Mouse (Mus musculus) testis, adult 2 months (tissue): ENCODE results near the gene Vwce. TPM values are rescaled to one million over a fixed set of nuclear protein-coding genes. Genes with fewer than 3 reads are reported as not detected.
A peak's percentile ranks its signal among the peaks of the same experiment; 100 is the strongest.

Experiments
- H3K27ac ChIP-seq: fragments of 200-500 bp; 2 replicates; pipeline ENCODE4 v1.5.1; 2012; ENCODE audit warnings: low read depth, low read length; ENCODE audit not compliant: control insufficient read depth, insufficient read depth
- H3K27me3 ChIP-seq: fragments of 200-500 bp; 2 replicates; pipeline ENCODE4 v1.6.1; 2012; ENCODE audit warnings: mild to moderate bottlenecking, low read length, moderate library complexity; ENCODE audit not compliant: control insufficient read depth, insufficient read depth
- H3K36me3 ChIP-seq: fragments of 200-500 bp; 2 replicates; pipeline ENCODE4 v1.6.1; 2012; ENCODE audit warnings: mild to moderate bottlenecking, low read length; ENCODE audit not compliant: control insufficient read depth, insufficient read depth
- H3K4me1 ChIP-seq: fragments of 200-500 bp; 2 replicates; pipeline ENCODE4 v1.6.1; 2012; ENCODE audit warnings: low read length; ENCODE audit not compliant: control insufficient read depth, insufficient read depth
- H3K4me3 ChIP-seq: fragments of 200-500 bp; 2 replicates; pipeline ENCODE4 v1.5.1; 2012; ENCODE audit warnings: low read depth, mild to moderate bottlenecking, low read length, moderate library complexity, mixed read lengths; ENCODE audit not compliant: control insufficient read depth
- CTCF ChIP-seq: fragments of 200-500 bp; IDR thresholded peaks from 2 replicates; pipeline ENCODE4 v1.5.1; 2012; ENCODE audit warnings: low read depth, mild to moderate bottlenecking, inconsistent platforms, low read length, moderate library complexity; ENCODE audit not compliant: control insufficient read depth, insufficient read depth, insufficient replicate concordance
- POLR2A ChIP-seq: fragments of 200-500 bp; IDR thresholded peaks from 2 replicates; pipeline ENCODE4 v1.6.1; 2012; ENCODE audit warnings: low read depth, mild to moderate bottlenecking, inconsistent platforms, low read length, moderate library complexity; ENCODE audit not compliant: control insufficient read depth
- polyA plus RNA-seq: library from polyadenylated mRNA; depleted of rRNA; stranded (reverse); fragments of >200 nt; gene quantifications from 2 replicates; pipeline ENCODE4 v1.2.3, GENCODE M21; 2012

Gene Vwce
- polyA plus RNA-seq, 1 experiment = 1.3 TPM

- no peak overlapping the region for H3K4me3 ChIP-seq
- TF ChIP-seq CTCF = no peak
- peak; percentile 17; the same call in 1 of the 2 replicates for TF ChIP-seq POLR2A
- H3K27ac ChIP-seq = peak overlapping the region; percentile 55
- H3K27me3 ChIP-seq = no peaks in the 10 kb centered on the region
- H3K36me3 ChIP-seq = peaks cover 8% of the 10 kb centered on the region
- peaks cover 16% of the 10 kb centered on the region for H3K4me1 ChIP-seq
These were observed 31.7 kb upstream of the Vwce start for GRCm38 (mm10) chr19:10602247-10602769.

GRCm38 (mm10) chr19:10602787-10603186 lies 31.2 kb upstream of the Vwce start:
- H3K27me3 ChIP-seq = no peaks in the 10 kb centered on the region
- no peak overlapping the region; the same call in 1 of the 2 replicates for H3K4me3 ChIP-seq
- peak overlapping the region; percentile 82 for H3K27ac ChIP-seq
- 0 out of 2 replicates have a peak, but pooled peaks have one; percentile 1 for TF ChIP-seq POLR2A
- peak; percentile 74; the same call in 1 of the 2 replicates for TF ChIP-seq CTCF
- peaks cover 6% of the 10 kb centered on the region for H3K36me3 ChIP-seq
- peaks cover 16% of the 10 kb centered on the region for H3K4me1 ChIP-seq

- H3K4me3 ChIP-seq = peak overlapping the region; percentile 100
- H3K4me1 ChIP-seq = peaks cover 16% of the 10 kb centered on the region
- H3K27ac ChIP-seq = peak overlapping the region; percentile 96
- TF ChIP-seq POLR2A (peak; percentile 27; the same call in 1 of the 2 replicates), CTCF (no peak)
- H3K36me3 ChIP-seq = peaks cover 6% of the 10 kb centered on the region
- no peaks in the 10 kb centered on the region for H3K27me3 ChIP-seq
These were observed 30.1 kb upstream of the Vwce start for GRCm38 (mm10) chr19:10603660-10604523.

GRCm38 (mm10) chr19:10604534-10604933 lies 29.5 kb upstream of the Vwce start:
- TF ChIP-seq POLR2A (no peak; the same call in 1 of the 2 replicates), CTCF (no peak)
- Histone ChIP-seq H3K4me1 (peaks cover 16% of the 10 kb centered on the region), H3K36me3 (peaks cover 7% of the 10 kb centered on the region), H3K4me3 (peak overlapping the region; percentile 100), H3K27me3 (no peaks in the 10 kb centered on the region), H3K27ac (peak overlapping the region; percentile 96)

- Histone ChIP-seq H3K36me3 (peaks cover 9% of the 10 kb centered on the region), H3K4me1 (peaks cover 16% of the 10 kb centered on the region), H3K27ac (peak within 1 kb of the TSS; percentile 96), H3K27me3 (no peaks in the 10 kb centered on the region), H3K4me3 (peak within 1 kb of the TSS; percentile 100)
- TF ChIP-seq CTCF = no peak; the same call in 1 of the 2 replicates
- peak; percentile 99 for TF ChIP-seq POLR2A
These were observed 28.6 kb upstream of the Vwce start, which contains the start of the genes Ddb1 and Tkfc for GRCm38 (mm10) chr19:10605293-10605900. Gene Ddb1 (plus strand): TSS chr19:10605327. Gene Tkfc (minus strand): TSS chr19:10605654.

GRCm38 (mm10) chr19:10605901-10606622 lies 28.0 kb upstream of the Vwce start:
- Histone ChIP-seq H3K4me1 (peaks cover 16% of the 10 kb centered on the region), H3K27me3 (no peaks in the 10 kb centered on the region), H3K4me3 (peak overlapping the region; percentile 100), H3K27ac (peak overlapping the region; percentile 96), H3K36me3 (peaks cover 11% of the 10 kb centered on the region)
- no peak for TF ChIP-seq POLR2A
- TF ChIP-seq CTCF = no peak
